Mouse (Mus musculus): Measurements from ENCODE around the gene Dlec1.

Dlec1 gene

GRCm38 (mm10) chr9:119089437-119089836 lies 12.8 kb upstream of the Dlec1 start:
- DNase-seq (ENCODE audit: low spot score): no peak

GRCm38 (mm10) chr9:119090462-119090861 lies 11.8 kb upstream of the Dlec1 start:
- DNase-seq (ENCODE audit: low spot score): no peak

- no peak for DNase-seq (ENCODE audit: low spot score)
These were observed 10.5 kb upstream of the Dlec1 start for GRCm38 (mm10) chr9:119091581-119092310.

- no peak for DNase-seq (ENCODE audit: low spot score)
These were observed 9.5 kb upstream of the Dlec1 start for GRCm38 (mm10) chr9:119092473-119093418.

GRCm38 (mm10) chr9:119093419-119094295 lies 8.6 kb upstream of the Dlec1 start, which contains the start of gene Plcd1:
TSS of gene Plcd1 (minus strand) at chr9:119093502.
- peak; percentile 85 for DNase-seq (ENCODE audit: low spot score)

GRCm38 (mm10) chr9:119094462-119095109 lies 7.7 kb upstream of the Dlec1 start:
- DNase-seq (ENCODE audit: low spot score): no peak

GRCm38 (mm10) chr9:119100177-119100898 lies 1.9 kb upstream of the Dlec1 start:
- peak; percentile 79 for DNase-seq (ENCODE audit: low spot score)

- DNase-seq (ENCODE audit: low spot score): no peak
These were observed 470 bp downstream of the Dlec1 start for GRCm38 (mm10) chr9:119102783-119103113.

- no peak for DNase-seq (ENCODE audit: low spot score)
These were observed 5.3 kb downstream of the Dlec1 start for GRCm38 (mm10) chr9:119107566-119107965.

GRCm38 (mm10) chr9:119109685-119110353 lies 7.5 kb downstream of the Dlec1 start:
- no peak for DNase-seq (ENCODE audit: low spot score)

- no peak for DNase-seq (ENCODE audit: low spot score)
These were observed 8.4 kb downstream of the Dlec1 start for GRCm38 (mm10) chr9:119110640-119111039.

- no peak for DNase-seq (ENCODE audit: low spot score)
These were observed 12.6 kb downstream of the Dlec1 start for GRCm38 (mm10) chr9:119114911-119115310.

GRCm38 (mm10) chr9:119119409-119120167 lies 17.3 kb downstream of the Dlec1 start:
- no peak for DNase-seq (ENCODE audit: low spot score)

- no peak for DNase-seq (ENCODE audit: low spot score)
These were observed 17.9 kb downstream of the Dlec1 start for GRCm38 (mm10) chr9:119120168-119120560.

GRCm38 (mm10) chr9:119122596-119123369 lies 20.5 kb downstream of the Dlec1 start:
- no peak for DNase-seq (ENCODE audit: low spot score)

- DNase-seq (ENCODE audit: low spot score): no peak
These were observed 26.3 kb downstream of the Dlec1 start for GRCm38 (mm10) chr9:119128436-119129181.

- no peak for DNase-seq (ENCODE audit: low spot score)
These were observed 28.4 kb downstream of the Dlec1 start for GRCm38 (mm10) chr9:119130692-119131091.

- DNase-seq (ENCODE audit: low spot score): no peak
These were observed 36.6 kb downstream of the Dlec1 start for GRCm38 (mm10) chr9:119138836-119139235.

All from layer of hippocampus, adult 11-12 months (tissue).